Mouse (Mus musculus): Measurements from ENCODE around the gene Gmpr. TPM values are rescaled to one million over a fixed set of nuclear protein-coding genes. Genes with fewer than 3 reads are reported as not detected.

Gmpr gene
- polyA plus RNA-seq, 1 experiment, result 41.6 TPM

- Histone ChIP-seq H3K79me2 (ENCODE audit: control insufficient read depth, insufficient read depth) (no peaks in the 10 kb centered on the region), H3K27me3 (ENCODE audit: control insufficient read depth, insufficient read depth, insufficient read length) (no peaks in the 10 kb centered on the region), H3K4me3 (no peak overlapping the region), H3ac (ENCODE audit: control insufficient read depth, insufficient read length) (no peak overlapping the region), H3K4me2 (ENCODE audit: low read depth) (no peak overlapping the region), H3K36me3 (ENCODE audit: control insufficient read depth, insufficient read depth) (no peaks in the 10 kb centered on the region)
- no peak for TF ChIP-seq MYOD1 (IDR thresholded peaks at IDR 0.05; ENCODE audit: control insufficient read depth in 1 of 3, insufficient read length in 2 of 3, low read depth in 2 of 3)
These were observed 88.2 kb downstream of the Gmpr start for GRCm38 (mm10) chr13:45595416-45595815.

GRCm38 (mm10) chr13:45599831-45600230 is 92.6 kb downstream of the Gmpr start:
- TF ChIP-seq POLR2AphosphoS2 (IDR thresholded peaks at IDR 0.05; ENCODE audit: insufficient read length, low read depth), result no peak
- no peak for TF ChIP-seq USF1 (IDR thresholded peaks at IDR 0.05; ENCODE audit: low read depth)
- no peak for TF ChIP-seq MYOG (IDR thresholded peaks at IDR 0.05; ENCODE audit: control insufficient read depth in 1 of 3, insufficient read depth in 1 of 3, insufficient read length in 2 of 3, low read depth in 2 of 3)
- TF ChIP-seq SRF (IDR thresholded peaks at IDR 0.05; ENCODE audit: control insufficient read depth, insufficient read length, low read depth), result no peak
- TF ChIP-seq TCF3 (IDR thresholded peaks at IDR 0.05; ENCODE audit: insufficient read length, low read depth), result no peak
- no peak for TF ChIP-seq CEBPB (IDR thresholded peaks at IDR 0.05; ENCODE audit: insufficient read depth, poor library complexity, severe bottlenecking)
- TF ChIP-seq REST (IDR thresholded peaks at IDR 0.05; ENCODE audit: insufficient read depth, insufficient read length), result no peak
- TF ChIP-seq E2F4 (IDR thresholded peaks at IDR 0.05; ENCODE audit: insufficient read depth), result no peak
- no peak for TF ChIP-seq TCF12 (IDR thresholded peaks at IDR 0.05; ENCODE audit: insufficient read depth, poor library complexity, severe bottlenecking)
- TF ChIP-seq MYOD1 (IDR thresholded peaks at IDR 0.05; ENCODE audit: control insufficient read depth in 1 of 3, insufficient read length in 2 of 3, low read depth in 2 of 3), result no peak
- TF ChIP-seq POLR2A (IDR thresholded peaks at IDR 0.05; ENCODE audit: insufficient read length, low read depth), result no peak
- no peak for TF ChIP-seq MAX (IDR thresholded peaks at IDR 0.05; ENCODE audit: low read depth)

GRCm38 (mm10) chr13:45600443-45600842 is 93.2 kb downstream of the Gmpr start:
- no peak overlapping the region for H3K4me3 ChIP-seq
- H3K79me2 ChIP-seq (ENCODE audit: control insufficient read depth, insufficient read depth), result no peaks in the 10 kb centered on the region
- no peak overlapping the region for H3K4me2 ChIP-seq (ENCODE audit: low read depth)
- H3ac ChIP-seq (ENCODE audit: control insufficient read depth, insufficient read length), result no peak overlapping the region
- H3K36me3 ChIP-seq (ENCODE audit: control insufficient read depth, insufficient read depth), result no peaks in the 10 kb centered on the region
- TF ChIP-seq MYOG (IDR thresholded peaks at IDR 0.05; ENCODE audit: control insufficient read depth in 1 of 3, insufficient read depth in 1 of 3, insufficient read length in 2 of 3, low read depth in 2 of 3), result no peak
- TF ChIP-seq TCF3 (IDR thresholded peaks at IDR 0.05; ENCODE audit: insufficient read length, low read depth), result no peak
- TF ChIP-seq MAX (IDR thresholded peaks at IDR 0.05; ENCODE audit: low read depth), result no peak
- no peak for TF ChIP-seq CEBPB (IDR thresholded peaks at IDR 0.05; ENCODE audit: insufficient read depth, poor library complexity, severe bottlenecking)
- TF ChIP-seq REST (IDR thresholded peaks at IDR 0.05; ENCODE audit: insufficient read depth, insufficient read length), result no peak
- no peak for TF ChIP-seq POLR2A (IDR thresholded peaks at IDR 0.05; ENCODE audit: insufficient read length, low read depth)
- no peak for TF ChIP-seq TCF12 (IDR thresholded peaks at IDR 0.05; ENCODE audit: insufficient read depth, poor library complexity, severe bottlenecking)
- TF ChIP-seq POLR2AphosphoS2 (IDR thresholded peaks at IDR 0.05; ENCODE audit: insufficient read length, low read depth), result no peak
- TF ChIP-seq SRF (IDR thresholded peaks at IDR 0.05; ENCODE audit: control insufficient read depth, insufficient read length, low read depth), result no peak
- no peak for TF ChIP-seq USF1 (IDR thresholded peaks at IDR 0.05; ENCODE audit: low read depth)
- no peak for TF ChIP-seq E2F4 (IDR thresholded peaks at IDR 0.05; ENCODE audit: insufficient read depth)
- no peak for TF ChIP-seq MYOD1 (IDR thresholded peaks at IDR 0.05; ENCODE audit: control insufficient read depth in 1 of 3, insufficient read length in 2 of 3, low read depth in 2 of 3)
- H3K27me3 ChIP-seq (ENCODE audit: control insufficient read depth, insufficient read depth, insufficient read length), result no peaks in the 10 kb centered on the region

More at GRCm38 (mm10) chr13:45599831-45600230, 92.6 kb downstream of the Gmpr start:
- Histone ChIP-seq H3K27me3 (ENCODE audit: control insufficient read depth, insufficient read depth, insufficient read length) (no peaks in the 10 kb centered on the region), H3K79me2 (ENCODE audit: control insufficient read depth, insufficient read depth) (no peaks in the 10 kb centered on the region), H3K4me2 (ENCODE audit: low read depth) (no peak overlapping the region), H3ac (ENCODE audit: control insufficient read depth, insufficient read length) (no peak overlapping the region), H3K36me3 (ENCODE audit: control insufficient read depth, insufficient read depth) (no peaks in the 10 kb centered on the region), H3K4me3 (no peak overlapping the region)

Other genes starting within 250 kb of the Gmpr start
- gene Mylip, start 117.7 kb upstream of the Gmpr start, polyA plus RNA-seq (2012; fragmentation: generic; extraction: Trizol), result 8.3 TPM

All from myocyte (in vitro differentiated cells).